Mouse (Mus musculus) liver, embryonic 11.5 days (tissue): ENCODE data around the gene Sorl1. TPM values are rescaled to one million over a fixed set of nuclear protein-coding genes. Genes with fewer than 3 reads are reported as not detected.

Experiments
- ATAC-seq: fragments of 200-750 bp; cut with Nextera tagmentation; replicated peaks from 2 replicates; pipeline ENCODE4 v1.8.0; 2017; ENCODE audit warnings: moderate number of reproducible peaks, mild to moderate bottlenecking, moderate TSS enrichment, moderate library complexity; ENCODE audit not compliant: low FRiP score
- DNase-seq: peaks from one replicate; pipeline ENCODE4 v3.0.0-alpha.2; 2017; ENCODE audit warnings: low spot score
- H3K27ac ChIP-seq: fragments of 300-500 bp; sonication (generic); 2 replicates; pipeline ENCODE4 v1.5.1; 2014; ENCODE audit warnings: mild to moderate bottlenecking, low read depth, low read length, control low read depth
- H3K27me3 ChIP-seq: fragments of 300-500 bp; sonication (generic); replicated peaks from 2 replicates; pipeline ENCODE4 v1.6.1; 2014; ENCODE audit warnings: low read length, mixed read lengths; ENCODE audit not compliant: control insufficient read depth, insufficient read depth
- H3K36me3 ChIP-seq: fragments of 300-500 bp; sonication (generic); 2 replicates; pipeline ENCODE4 v1.6.1; 2014; ENCODE audit warnings: mild to moderate bottlenecking, low read length, moderate library complexity, mixed read lengths; ENCODE audit not compliant: control insufficient read depth, insufficient read depth
- H3K4me1 ChIP-seq: fragments of 300-500 bp; sonication (generic); replicated peaks from 2 replicates; pipeline ENCODE4 v1.6.1; 2014; ENCODE audit warnings: low read length, mixed read lengths; ENCODE audit not compliant: control insufficient read depth, insufficient read depth
- H3K4me2 ChIP-seq: fragments of 300-500 bp; sonication (generic); 2 replicates; pipeline ENCODE4 v1.6.1; 2014; ENCODE audit warnings: mild to moderate bottlenecking, control low read depth, moderate library complexity
- H3K4me3 ChIP-seq: fragments of 300-500 bp; sonication (generic); 2 replicates; pipeline ENCODE4 v1.5.1; 2014; ENCODE audit warnings: low read depth, low read length, control low read depth
- H3K9ac ChIP-seq: fragments of 300-500 bp; sonication (generic); 2 replicates; pipeline ENCODE4 v1.6.1; 2014; ENCODE audit warnings: low read depth, low read length, control low read depth
- H3K9me3 ChIP-seq: fragments of 300-500 bp; sonication (generic); 2 replicates; pipeline ENCODE4 v1.6.1; 2016; ENCODE audit warnings: low read length, inconsistent platforms, mixed read lengths; ENCODE audit not compliant: control insufficient read depth
- WGBS: fragments of 180-500 bp; shearing (Covaris S2); extraction: QIAGEN DNeasy Blood & Tissue Kit; methylation state at CpG from one replicate; pipeline ENCODE4 v1.1.7; 2014; 5-methylcytosine and 5-hydroxymethylcytosine counted together
- polyA plus RNA-seq: library from polyadenylated mRNA; unstranded; fragments of >200 nt; fragmentation: Nextera tagmentation; extraction: Ambion mirVana; gene quantifications from 2 replicates; pipeline ENCODE4 v1.2.1, GENCODE M21; 2014

Gene Sorl1
- polyA plus RNA-seq, 1 experiment from 2014 or later, result 1.8 TPM

GRCm38 (mm10) chr9:42130793-42131760, 7.0 kb upstream of the Sorl1 start:
- Histone ChIP-seq H3K4me2 (no peak overlapping the region), H3K9ac (no peak overlapping the region), H3K27ac (no peak overlapping the region), H3K9me3 (no peaks in the 10 kb centered on the region), H3K4me1 (no peaks in the 10 kb centered on the region), H3K4me3 (no peak overlapping the region), H3K36me3 (no peaks in the 10 kb centered on the region), H3K27me3 (no peaks in the 10 kb centered on the region)
- 76% methylated on average over 13 of the region's 13 CpGs for WGBS
- ATAC-seq (no peak), DNase-seq (no peak)

- Histone ChIP-seq H3K4me2 (no peak overlapping the region), H3K27me3 (peaks cover 21% of the 10 kb centered on the region), H3K4me3 (no peak overlapping the region), H3K27ac (no peak overlapping the region), H3K36me3 (no peaks in the 10 kb centered on the region), H3K9ac (no peak overlapping the region), H3K4me1 (no peaks in the 10 kb centered on the region), H3K9me3 (no peaks in the 10 kb centered on the region)
- WGBS, result 55% methylated on average over 5 of the region's 5 CpGs
- ATAC-seq, result no peak
- no peak for DNase-seq
Measured at GRCm38 (mm10) chr9:42127983-42128382, 3.9 kb upstream of the Sorl1 start.

GRCm38 (mm10) chr9:42125262-42125982, 1.3 kb upstream of the Sorl1 start:
- Histone ChIP-seq H3K4me2 (no peak overlapping the region), H3K4me1 (no peaks in the 10 kb centered on the region), H3K27me3 (peaks cover 33% of the 10 kb centered on the region), H3K4me3 (no peak overlapping the region), H3K9me3 (no peaks in the 10 kb centered on the region), H3K27ac (no peak overlapping the region), H3K9ac (no peak overlapping the region), H3K36me3 (no peaks in the 10 kb centered on the region)
- ATAC-seq (no peak), DNase-seq (no peak)
- 75% methylated on average over 9 of the region's 9 CpGs for WGBS

GRCm38 (mm10) chr9:42123204-42123603, 893 bp downstream of the Sorl1 start:
- Histone ChIP-seq H3K27ac (no peak overlapping the region), H3K9me3 (no peaks in the 10 kb centered on the region), H3K4me2 (peak overlapping the region; percentile 91), H3K4me1 (no peaks in the 10 kb centered on the region), H3K27me3 (peaks cover 33% of the 10 kb centered on the region), H3K4me3 (peak overlapping the region; percentile 63), H3K36me3 (no peaks in the 10 kb centered on the region), H3K9ac (no peak overlapping the region)
- ATAC-seq (no peak), DNase-seq (no peak)
- WGBS, result 34% methylated on average over 11 of the region's 11 CpGs

GRCm38 (mm10) chr9:42122441-42122840, 1.7 kb downstream of the Sorl1 start:
- Histone ChIP-seq H3K4me1 (no peaks in the 10 kb centered on the region), H3K9me3 (no peaks in the 10 kb centered on the region), H3K4me3 (no peak overlapping the region), H3K36me3 (no peaks in the 10 kb centered on the region), H3K27ac (no peak overlapping the region), H3K4me2 (no peak overlapping the region), H3K9ac (no peak overlapping the region), H3K27me3 (peaks cover 33% of the 10 kb centered on the region)
- ATAC-seq, result no peak
- no peak for DNase-seq
- WGBS, result 81% methylated on average over 6 of the region's 6 CpGs

- Histone ChIP-seq H3K27ac (no peak overlapping the region), H3K9ac (no peak overlapping the region), H3K4me3 (no peak overlapping the region), H3K9me3 (no peaks in the 10 kb centered on the region), H3K4me2 (no peak overlapping the region), H3K4me1 (no peaks in the 10 kb centered on the region), H3K36me3 (no peaks in the 10 kb centered on the region), H3K27me3 (peaks cover 33% of the 10 kb centered on the region)
- WGBS, result 72% methylated on average over 10 of the region's 10 CpGs
- ATAC-seq (no peak), DNase-seq (no peak)
Measured at GRCm38 (mm10) chr9:42121631-42122354, 2.3 kb downstream of the Sorl1 start.

GRCm38 (mm10) chr9:42116418-42117056, 7.6 kb downstream of the Sorl1 start:
- 69% methylated on average over 10 of the region's 10 CpGs for WGBS
- H3K36me3 ChIP-seq, result no peaks in the 10 kb centered on the region
- ATAC-seq, result no peak
- H3K27ac ChIP-seq, result no peak overlapping the region
- H3K27me3 ChIP-seq, result no peaks in the 10 kb centered on the region
- DNase-seq, result no peak
- H3K4me3 ChIP-seq, result no peak overlapping the region
- H3K9ac ChIP-seq, result no peak overlapping the region
- no peaks in the 10 kb centered on the region for H3K4me1 ChIP-seq
- no peaks in the 10 kb centered on the region for H3K9me3 ChIP-seq
- H3K4me2 ChIP-seq, result no peak overlapping the region

- H3K4me1 ChIP-seq, result no peaks in the 10 kb centered on the region
- H3K27ac ChIP-seq, result no peak overlapping the region
- DNase-seq (no peak), ATAC-seq (no peak)
- no peak overlapping the region for H3K4me2 ChIP-seq
- H3K4me3 ChIP-seq, result no peak overlapping the region
- H3K9ac ChIP-seq, result no peak overlapping the region
- no peaks in the 10 kb centered on the region for H3K27me3 ChIP-seq
- 71% methylated on average over 7 of the region's 7 CpGs for WGBS
- H3K36me3 ChIP-seq, result no peaks in the 10 kb centered on the region
- H3K9me3 ChIP-seq, result no peaks in the 10 kb centered on the region
Measured at GRCm38 (mm10) chr9:42115078-42115477, 9.0 kb downstream of the Sorl1 start.
